Mouse (Mus musculus): ENCODE measurements around the gene Arhgap27. TPM values are rescaled to one million over a fixed set of nuclear protein-coding genes. Genes with fewer than 3 reads are reported as not detected.

The Arhgap27 gene
- polyA plus RNA-seq, 1 experiment: 122 TPM

DNA sequence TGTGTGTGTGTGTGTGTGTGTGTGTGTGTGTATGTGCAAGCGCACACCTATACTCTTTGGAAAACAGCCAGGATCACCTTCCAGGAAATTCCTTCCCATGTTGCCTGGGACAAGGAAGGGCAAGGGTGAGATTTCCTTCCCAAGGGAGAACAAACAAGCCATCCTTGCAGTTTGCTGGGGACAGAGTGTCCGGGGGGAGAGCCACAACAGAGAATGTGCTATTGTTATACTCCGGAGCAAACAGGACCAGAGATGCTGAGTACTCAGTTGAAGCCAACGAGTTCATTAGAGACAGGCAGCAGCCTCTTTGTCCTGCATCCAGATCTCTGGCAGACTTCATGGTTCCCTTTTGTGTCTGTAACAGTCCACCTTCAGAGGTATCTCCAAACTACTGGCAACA lies 5.2 kb downstream of the Arhgap27 start:
- peak overlapping the region; percentile 83 for H3K27ac ChIP-seq (ENCODE audit: insufficient read depth, low read depth, low read length)
- peak overlapping the region; percentile 25 for H3K4me3 ChIP-seq (ENCODE audit: low read depth, low read length)
- H3K4me1 ChIP-seq (ENCODE audit: control insufficient read depth, insufficient read depth, insufficient read length, low read length): peaks cover 34% of the 10 kb centered on the region
- no peaks in the 10 kb centered on the region for H3K27me3 ChIP-seq (ENCODE audit: control insufficient read depth, insufficient read depth, low read length)
- 0 out of 2 replicates have a peak, but pooled peaks cover under 1% of the 10 kb centered on the region for H3K36me3 ChIP-seq (ENCODE audit: control insufficient read depth, insufficient read depth, low read length)
- WGBS: 29% methylated on average over 4 of the region's 4 CpGs
- TF ChIP-seq CTCF (IDR thresholded peaks at IDR 0.05; ENCODE audit: extremely low read depth, insufficient read length, insufficient replicate concordance, low read depth, low read length) (no peak), POLR2A (IDR thresholded peaks at IDR 0.05; ENCODE audit: low read depth, low read length) (no peak)

- WGBS: 85% methylated on average over 10 of the region's 10 CpGs
- Histone ChIP-seq H3K27ac (ENCODE audit: insufficient read depth, low read depth, low read length) (peak overlapping the region; percentile 98), H3K27me3 (ENCODE audit: control insufficient read depth, insufficient read depth, low read length) (no peaks in the 10 kb centered on the region), H3K36me3 (ENCODE audit: control insufficient read depth, insufficient read depth, low read length) (0 out of 2 replicates have a peak, but pooled peaks cover 2% of the 10 kb centered on the region), H3K4me3 (ENCODE audit: low read depth, low read length) (peak overlapping the region; percentile 13; the same call in 1 of the 2 replicates), H3K4me1 (ENCODE audit: control insufficient read depth, insufficient read depth, insufficient read length, low read length) (peaks cover 33% of the 10 kb centered on the region)
- TF ChIP-seq CTCF (IDR thresholded peaks at IDR 0.05; ENCODE audit: extremely low read depth, insufficient read length, insufficient replicate concordance, low read depth, low read length): no peak
- TF ChIP-seq POLR2A (IDR thresholded peaks at IDR 0.05; ENCODE audit: low read depth, low read length): no peak
Measured at GRCm38 (mm10) chr11:103357710-103358109, 5.8 kb downstream of the Arhgap27 start.

DNA sequence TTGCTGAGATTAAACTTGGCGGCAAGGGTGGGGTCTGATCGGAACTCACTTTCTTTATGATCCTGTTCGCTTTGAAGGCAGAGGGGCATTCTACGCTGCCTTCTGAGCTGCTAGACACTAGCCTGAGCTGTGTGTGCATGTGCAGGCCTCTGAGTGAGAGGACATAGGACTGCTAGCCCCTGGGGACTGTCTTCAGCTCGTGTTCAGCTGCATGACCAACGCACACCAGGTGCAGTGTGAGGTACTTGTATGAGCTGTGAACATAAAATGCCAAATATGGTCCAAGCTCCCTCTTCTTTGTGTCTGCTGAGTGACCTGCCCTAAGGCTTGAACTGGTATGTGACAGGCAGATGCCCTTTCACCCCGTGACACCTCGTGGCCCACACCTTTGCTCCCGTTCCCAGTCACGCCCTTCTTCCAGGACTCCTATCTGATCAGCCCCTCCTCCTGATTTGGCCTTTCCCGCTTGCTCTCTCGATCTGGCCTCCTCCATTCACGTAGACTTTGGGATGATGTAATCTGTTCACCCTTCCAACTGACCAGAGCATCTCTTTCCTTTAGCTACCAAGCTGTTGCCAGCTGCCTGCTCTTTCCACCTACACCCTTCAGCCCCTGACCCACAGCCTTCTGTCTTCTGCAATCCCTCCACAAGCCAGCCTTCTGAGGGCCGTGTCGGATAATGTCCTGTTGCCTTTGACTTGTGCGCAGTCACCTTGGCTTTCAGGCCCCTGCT lies 6.4 kb downstream of the Arhgap27 start:
- Histone ChIP-seq H3K4me3 (ENCODE audit: low read depth, low read length) (peak overlapping the region; percentile 79), H3K36me3 (ENCODE audit: control insufficient read depth, insufficient read depth, low read length) (peaks cover 5% of the 10 kb centered on the region; the same call in 1 of the 2 replicates), H3K27ac (ENCODE audit: insufficient read depth, low read depth, low read length) (peak overlapping the region; percentile 98), H3K4me1 (ENCODE audit: control insufficient read depth, insufficient read depth, insufficient read length, low read length) (peaks cover 32% of the 10 kb centered on the region), H3K27me3 (ENCODE audit: control insufficient read depth, insufficient read depth, low read length) (no peaks in the 10 kb centered on the region)
- TF ChIP-seq CTCF (IDR thresholded peaks at IDR 0.05; ENCODE audit: extremely low read depth, insufficient read length, insufficient replicate concordance, low read depth, low read length) (no peak), POLR2A (IDR thresholded peaks at IDR 0.05; ENCODE audit: low read depth, low read length) (0 out of 2 replicates have a peak, but pooled peaks have one; percentile 22)
- WGBS: 42% methylated on average over 16 of the region's 16 CpGs

DNA sequence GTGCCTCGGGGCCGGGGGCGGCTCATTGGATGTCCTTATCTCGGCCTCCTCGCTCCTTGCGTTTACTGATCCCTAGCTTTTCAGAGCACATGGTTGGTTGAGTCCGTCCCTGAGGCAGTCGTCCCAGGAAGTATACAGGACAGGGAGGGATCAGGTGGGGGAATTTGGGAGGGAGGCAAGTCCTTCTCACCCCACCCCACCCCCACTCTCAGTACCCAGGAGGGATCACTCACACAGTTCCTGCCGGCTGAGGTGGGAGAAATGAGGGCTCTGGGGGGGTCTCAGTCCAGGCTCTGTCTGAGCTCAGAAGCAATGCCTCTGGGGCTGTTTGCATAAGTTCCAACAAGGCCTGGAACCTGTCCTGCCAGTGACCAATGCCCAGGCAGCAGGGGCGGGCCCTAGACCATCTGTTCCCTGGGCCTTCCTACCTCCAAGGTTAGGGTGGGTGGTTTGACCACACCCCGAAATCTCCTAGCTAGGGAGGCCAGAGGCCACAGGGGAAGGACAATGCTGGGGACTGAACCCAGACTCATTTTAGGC lies 7.4 kb downstream of the Arhgap27 start:
- TF ChIP-seq POLR2A (IDR thresholded peaks at IDR 0.05; ENCODE audit: low read depth, low read length): peak; percentile 33; the same call in 1 of the 2 replicates
- no peak for TF ChIP-seq CTCF (IDR thresholded peaks at IDR 0.05; ENCODE audit: extremely low read depth, insufficient read length, insufficient replicate concordance, low read depth, low read length)
- WGBS: 14% methylated on average over 11 of the region's 11 CpGs
- H3K27ac ChIP-seq (ENCODE audit: insufficient read depth, low read depth, low read length): peak overlapping the region; percentile 98
- H3K4me3 ChIP-seq (ENCODE audit: low read depth, low read length): peak overlapping the region; percentile 79
- H3K36me3 ChIP-seq (ENCODE audit: control insufficient read depth, insufficient read depth, low read length): peaks cover 5% of the 10 kb centered on the region; the same call in 1 of the 2 replicates
- H3K4me1 ChIP-seq (ENCODE audit: control insufficient read depth, insufficient read depth, insufficient read length, low read length): peaks cover 27% of the 10 kb centered on the region
- H3K27me3 ChIP-seq (ENCODE audit: control insufficient read depth, insufficient read depth, low read length): no peaks in the 10 kb centered on the region

DNA sequence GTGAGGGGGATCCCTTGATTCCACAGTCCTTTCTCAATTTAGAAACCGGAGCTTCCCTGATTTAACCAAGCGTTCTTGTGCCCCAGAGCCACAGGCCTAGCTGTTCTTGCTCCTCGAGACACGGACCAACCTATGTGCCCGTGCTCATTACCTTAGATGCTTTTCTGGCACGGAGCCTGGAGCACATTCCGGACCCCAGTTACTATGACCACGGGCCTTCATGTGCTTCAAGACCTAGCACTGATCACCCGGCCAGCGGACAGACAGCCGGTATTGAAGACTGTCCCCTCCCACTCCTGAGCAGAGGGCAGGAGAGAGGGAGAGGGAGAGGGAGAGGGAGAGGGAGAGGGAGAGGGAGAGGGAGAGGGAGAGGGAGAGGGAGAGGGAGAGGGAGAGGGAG lies 8.2 kb downstream of the Arhgap27 start:
- TF ChIP-seq CTCF (IDR thresholded peaks at IDR 0.05; ENCODE audit: extremely low read depth, insufficient read length, insufficient replicate concordance, low read depth, low read length): no peak
- no peak for TF ChIP-seq POLR2A (IDR thresholded peaks at IDR 0.05; ENCODE audit: low read depth, low read length)
- peaks cover 25% of the 10 kb centered on the region for H3K4me1 ChIP-seq (ENCODE audit: control insufficient read depth, insufficient read depth, insufficient read length, low read length)
- peak overlapping the region; percentile 90 for H3K27ac ChIP-seq (ENCODE audit: insufficient read depth, low read depth, low read length)
- H3K36me3 ChIP-seq (ENCODE audit: control insufficient read depth, insufficient read depth, low read length): peaks cover 8% of the 10 kb centered on the region
- H3K27me3 ChIP-seq (ENCODE audit: control insufficient read depth, insufficient read depth, low read length): no peaks in the 10 kb centered on the region
- WGBS: 15% methylated on average over 11 of the region's 11 CpGs
- peak overlapping the region; percentile 79 for H3K4me3 ChIP-seq (ENCODE audit: low read depth, low read length)

DNA sequence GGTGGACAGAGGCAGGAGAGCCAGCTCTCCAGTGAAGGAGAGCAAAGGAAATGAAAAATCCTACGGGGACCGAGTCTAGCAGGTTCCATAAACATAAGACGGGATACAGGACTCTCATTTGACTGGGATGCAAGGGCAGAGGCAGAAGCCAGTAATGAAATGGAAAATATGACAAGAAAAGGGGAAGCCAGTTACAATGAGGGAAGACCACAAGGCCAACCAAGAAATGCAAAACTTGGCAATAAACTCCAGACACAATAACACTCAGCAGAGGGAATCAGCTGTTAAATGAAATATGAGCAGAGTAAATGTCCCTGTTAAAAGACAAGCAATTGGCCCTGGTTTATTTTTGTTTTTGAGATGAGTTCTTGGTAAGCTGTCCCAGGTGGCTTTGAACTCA lies 9.5 kb downstream of the Arhgap27 start:
- Histone ChIP-seq H3K36me3 (ENCODE audit: control insufficient read depth, insufficient read depth, low read length) (peaks cover 15% of the 10 kb centered on the region), H3K27ac (ENCODE audit: insufficient read depth, low read depth, low read length) (no peak overlapping the region), H3K4me1 (ENCODE audit: control insufficient read depth, insufficient read depth, insufficient read length, low read length) (peaks cover 20% of the 10 kb centered on the region; the same call in 1 of the 2 replicates), H3K4me3 (ENCODE audit: low read depth, low read length) (no peak overlapping the region), H3K27me3 (ENCODE audit: control insufficient read depth, insufficient read depth, low read length) (no peaks in the 10 kb centered on the region)
- WGBS: 53% methylated on average over 3 of the region's 3 CpGs
- TF ChIP-seq CTCF (IDR thresholded peaks at IDR 0.05; ENCODE audit: extremely low read depth, insufficient read length, insufficient replicate concordance, low read depth, low read length): no peak
- no peak for TF ChIP-seq POLR2A (IDR thresholded peaks at IDR 0.05; ENCODE audit: low read depth, low read length)

- WGBS: 88% methylated on average over 5 of the region's 5 CpGs
- Histone ChIP-seq H3K4me3 (ENCODE audit: low read depth, low read length) (no peak overlapping the region), H3K4me1 (ENCODE audit: control insufficient read depth, insufficient read depth, insufficient read length, low read length) (peaks cover 14% of the 10 kb centered on the region), H3K27ac (ENCODE audit: insufficient read depth, low read depth, low read length) (no peak overlapping the region), H3K36me3 (ENCODE audit: control insufficient read depth, insufficient read depth, low read length) (peaks cover 19% of the 10 kb centered on the region), H3K27me3 (ENCODE audit: control insufficient read depth, insufficient read depth, low read length) (no peaks in the 10 kb centered on the region)
- TF ChIP-seq POLR2A (IDR thresholded peaks at IDR 0.05; ENCODE audit: low read depth, low read length) (no peak), CTCF (IDR thresholded peaks at IDR 0.05; ENCODE audit: extremely low read depth, insufficient read length, insufficient replicate concordance, low read depth, low read length) (peak; percentile 25; the same call in 1 of the 2 replicates)
Measured at GRCm38 (mm10) chr11:103352239-103352814, 11.2 kb downstream of the Arhgap27 start.

All from small intestine, adult 2 months (tissue).